Mouse (Mus musculus): ENCODE data around the gene Jag2. TPM values are rescaled to one million over a fixed set of nuclear protein-coding genes. Genes with fewer than 3 reads are reported as not detected.

Jag2 gene
- polyA plus RNA-seq, 2 experiments from 2014 or later: 1.1 to 2.0 TPM

- ATAC-seq: no peak
Measured at GRCm38 (mm10) chr12:112900641-112901040, 28.9 kb downstream of the Jag2 start.

DNA sequence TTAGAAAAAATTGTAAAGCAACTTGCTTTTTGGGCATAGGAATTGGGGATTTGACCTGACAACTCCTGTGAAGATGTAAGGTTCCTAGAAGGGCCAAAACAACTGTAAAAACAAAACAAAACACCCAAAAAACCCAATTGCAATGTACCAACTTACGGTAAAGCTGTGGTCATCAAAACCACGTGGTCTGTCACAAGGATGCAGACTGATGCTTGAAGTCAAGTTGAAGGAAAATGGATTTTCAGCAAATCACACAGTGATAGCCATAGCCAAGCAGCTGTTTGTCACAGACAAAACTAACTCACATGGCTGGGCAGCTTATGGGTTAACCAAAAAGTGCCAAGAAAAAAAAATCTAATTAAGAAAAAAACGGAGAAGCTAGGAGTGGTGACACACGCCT lies 30.6 kb downstream of the Jag2 start:
- no peak for ATAC-seq

DNA sequence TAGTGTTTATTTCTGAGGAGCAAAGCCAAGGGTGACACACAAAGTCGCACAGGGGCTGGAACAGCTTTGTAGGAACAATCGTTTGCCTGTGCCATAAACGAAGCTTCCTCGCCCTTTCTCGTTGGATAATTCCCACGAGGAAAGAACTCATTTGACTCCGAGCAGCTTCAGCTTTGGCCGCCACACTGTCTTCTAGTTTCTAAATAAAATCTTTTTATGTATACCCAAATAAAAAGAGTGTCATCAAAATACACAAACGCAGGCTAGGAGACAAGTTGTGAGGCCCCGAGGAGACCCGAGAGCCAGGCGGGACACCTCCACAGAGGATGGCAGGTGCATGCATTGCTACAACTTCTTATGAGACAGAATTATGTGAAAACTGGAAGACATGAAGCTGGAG lies 31.2 kb downstream of the Jag2 start:
- ATAC-seq: no peak

DNA sequence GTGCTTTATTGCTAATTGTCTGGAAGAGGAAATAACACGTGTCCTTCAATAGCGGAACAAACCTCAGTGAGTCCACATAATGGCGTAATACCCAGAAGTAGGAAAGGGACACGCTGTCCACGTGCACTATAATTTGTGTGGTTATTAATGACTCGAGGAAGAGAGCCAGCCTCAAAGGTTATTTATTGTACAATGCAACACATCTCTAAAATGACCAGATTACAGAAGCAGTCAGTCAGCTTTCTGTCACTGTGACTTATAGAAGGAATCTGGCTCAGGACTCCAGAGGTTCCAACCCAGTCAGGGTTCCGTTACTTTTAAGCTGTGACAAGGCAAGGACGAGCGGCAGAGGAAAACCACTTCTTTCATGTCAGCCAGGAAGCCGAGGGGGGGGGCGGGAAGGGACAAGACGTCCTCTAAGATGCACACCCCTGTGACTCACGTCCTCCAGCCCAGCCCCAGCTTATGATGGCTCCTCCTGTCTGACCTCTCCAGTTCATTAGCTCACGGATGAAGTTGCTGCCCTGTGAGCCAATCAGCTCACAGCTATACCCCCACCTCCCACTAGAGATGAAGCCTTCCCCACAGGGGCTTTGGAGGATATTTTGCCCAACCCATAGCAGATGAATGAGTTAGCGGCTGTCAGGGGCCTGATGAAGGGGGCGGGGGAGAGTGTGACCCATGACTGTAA lies 31.9 kb downstream of the Jag2 start:
- no peak for ATAC-seq

GRCm38 (mm10) chr12:112894969-112895368 lies 34.6 kb downstream of the Jag2 start:
- ATAC-seq: no peak

DNA sequence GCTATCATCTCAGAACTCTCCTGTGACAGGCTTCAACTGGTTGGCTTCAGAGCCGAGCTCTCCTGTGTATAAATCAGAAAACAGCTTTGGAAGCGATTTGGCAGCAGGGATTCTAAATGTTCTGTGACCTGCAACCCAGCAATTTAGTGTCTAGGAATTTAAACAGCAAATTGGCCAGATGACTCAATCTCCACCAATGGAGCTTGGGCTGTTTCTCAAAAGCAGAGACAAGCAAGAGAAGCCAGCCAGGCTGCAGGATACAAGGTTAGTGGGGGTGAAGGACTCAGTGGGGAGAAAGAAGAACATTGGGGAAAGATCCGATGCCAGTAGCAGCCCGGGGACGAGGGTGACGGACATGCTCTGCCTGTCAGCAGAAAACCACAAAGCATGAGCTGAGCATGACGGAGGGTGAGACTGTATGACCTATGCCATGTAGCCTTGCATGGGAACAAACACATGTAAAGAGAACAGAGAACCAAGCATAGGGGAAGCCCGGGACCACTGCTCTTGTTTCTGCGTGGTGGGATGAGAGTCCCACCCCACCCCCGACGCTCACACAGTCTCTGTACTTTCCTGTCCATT lies 35.2 kb downstream of the Jag2 start:
- ATAC-seq: no peak

GRCm38 (mm10) chr12:112885465-112885864 lies 44.1 kb downstream of the Jag2 start:
- no peak for ATAC-seq

GRCm38 (mm10) chr12:112881301-112881815 lies 48.2 kb downstream of the Jag2 start:
- ATAC-seq: no peak

DNA sequence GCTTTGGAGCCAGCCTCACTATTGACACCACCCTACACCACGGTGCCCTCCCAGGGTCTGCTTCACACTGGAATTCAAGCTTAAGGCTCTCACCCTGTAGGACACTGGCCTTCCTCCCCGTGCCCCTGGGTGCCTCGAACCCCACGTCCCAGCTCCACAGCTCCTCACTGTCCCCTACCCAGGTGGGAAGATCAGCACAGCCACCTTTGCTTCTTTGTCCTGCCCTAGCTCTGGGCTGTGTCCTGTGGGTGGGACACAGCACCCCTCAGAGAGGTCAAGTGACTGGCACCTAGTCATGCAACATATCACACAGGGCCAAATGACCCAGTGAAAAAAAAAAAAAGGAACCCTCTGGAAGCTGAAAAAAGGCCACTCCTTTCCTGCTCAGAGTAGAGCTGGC lies 48.9 kb downstream of the Jag2 start:
- no peak for ATAC-seq

DNA sequence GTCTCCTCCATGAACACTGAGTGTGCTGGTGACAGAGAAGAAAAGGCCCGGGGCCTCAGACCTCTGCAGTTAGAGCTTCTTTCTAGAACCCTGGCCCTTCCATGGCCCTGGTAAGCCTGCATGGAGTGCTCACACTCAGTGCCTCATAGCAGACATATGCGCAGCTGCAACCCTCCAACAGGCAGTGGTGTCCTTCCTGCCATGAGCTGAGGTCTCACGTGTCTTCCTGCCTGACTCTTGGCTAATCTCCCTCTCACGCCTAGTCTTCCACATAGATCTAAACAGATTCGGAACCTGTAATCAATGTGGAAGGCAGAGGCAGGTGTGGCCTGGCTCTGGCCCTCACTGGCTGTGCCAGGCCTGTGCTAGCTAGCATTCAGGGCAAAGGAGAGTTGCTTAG lies 49.8 kb downstream of the Jag2 start:
- ATAC-seq: no peak

- peak; percentile 15 for ATAC-seq
Measured at GRCm38 (mm10) chr12:112877607-112878020, 52.0 kb downstream of the Jag2 start.

- ATAC-seq: no peak
Measured at GRCm38 (mm10) chr12:112877073-112877576, 52.5 kb downstream of the Jag2 start.

- ATAC-seq: peak; percentile 52
Measured at GRCm38 (mm10) chr12:112876332-112877072, 53.1 kb downstream of the Jag2 start.

DNA sequence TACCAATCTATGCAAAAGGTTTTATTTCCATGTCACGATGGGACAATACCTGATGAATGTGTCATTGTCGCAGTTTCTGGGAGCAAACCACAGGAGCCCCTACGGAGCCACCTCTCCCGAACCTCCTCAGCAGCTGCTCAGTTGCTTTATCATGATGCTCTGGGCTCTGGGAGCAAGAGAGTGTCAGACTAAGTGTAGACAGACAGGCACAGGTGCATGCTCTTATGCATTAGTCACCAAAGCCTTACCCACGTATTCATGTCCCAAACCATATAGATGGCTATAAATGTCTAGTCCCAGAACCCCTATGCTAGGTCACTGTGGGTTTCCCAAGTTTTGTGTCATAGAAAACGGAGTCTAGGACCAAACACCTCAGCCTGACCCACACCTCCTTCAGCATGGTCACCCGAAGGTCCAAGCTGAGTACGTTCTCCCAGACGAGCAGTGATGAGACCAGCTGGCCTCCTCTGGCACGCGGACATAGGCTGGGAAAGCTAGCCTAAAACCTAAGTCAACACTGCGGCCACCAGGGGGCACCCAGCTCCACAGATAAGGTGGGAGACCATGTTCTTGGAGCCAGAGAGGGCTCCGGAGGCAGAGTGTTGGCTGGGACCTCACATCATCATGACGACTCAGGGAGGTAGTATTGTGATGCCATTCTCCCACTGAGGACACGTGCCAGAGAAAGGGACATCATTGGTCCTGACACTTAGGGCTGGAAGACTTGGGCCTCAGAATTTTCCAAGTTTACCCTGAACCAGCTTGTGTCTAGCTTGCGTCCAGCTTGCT lies 54.2 kb downstream of the Jag2 start:
- ATAC-seq: peak; percentile 50

DNA sequence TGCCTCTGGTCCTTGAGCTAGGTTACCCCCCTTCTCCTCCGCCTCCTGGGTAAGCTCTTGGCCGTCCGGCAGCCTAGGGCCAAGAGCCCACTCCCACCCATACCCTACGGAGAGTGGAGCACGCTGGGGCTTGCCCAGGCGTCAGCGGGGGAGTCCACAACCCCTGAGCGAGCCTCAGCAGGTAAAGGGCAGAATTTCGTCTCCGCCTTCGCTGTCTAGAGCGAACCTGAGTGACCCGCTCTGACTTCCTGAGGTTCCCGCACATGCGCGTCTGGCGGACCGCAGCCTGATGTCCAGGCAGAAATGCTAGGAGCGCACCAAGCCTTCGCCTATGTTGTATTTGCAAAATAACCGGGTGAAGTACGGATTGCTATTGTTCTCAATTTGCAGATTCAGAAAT lies 55.4 kb downstream of the Jag2 start:
- no peak for ATAC-seq

- ATAC-seq: peak; percentile 69
Measured at GRCm38 (mm10) chr12:112873452-112874190, 56.0 kb downstream of the Jag2 start.

DNA sequence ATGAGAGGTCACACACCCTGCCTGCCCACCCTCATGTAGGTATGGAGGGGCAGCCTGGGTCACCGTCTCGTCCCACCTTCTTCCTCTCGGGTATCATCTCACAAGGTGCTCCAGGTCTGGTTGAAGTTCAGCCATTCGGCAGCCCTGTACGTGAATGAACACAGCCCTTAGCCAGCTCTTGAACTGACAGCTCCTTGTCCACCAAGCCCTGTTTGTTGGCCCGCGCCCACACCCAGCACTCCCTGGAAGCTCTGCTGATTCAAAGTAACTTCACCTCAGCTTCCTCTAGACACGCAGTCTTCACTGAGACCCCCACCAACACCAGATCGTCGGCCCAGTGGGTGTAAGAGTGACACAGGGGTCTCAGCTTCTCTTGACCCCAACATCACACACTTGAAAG lies 56.6 kb downstream of the Jag2 start:
- no peak for ATAC-seq

DNA sequence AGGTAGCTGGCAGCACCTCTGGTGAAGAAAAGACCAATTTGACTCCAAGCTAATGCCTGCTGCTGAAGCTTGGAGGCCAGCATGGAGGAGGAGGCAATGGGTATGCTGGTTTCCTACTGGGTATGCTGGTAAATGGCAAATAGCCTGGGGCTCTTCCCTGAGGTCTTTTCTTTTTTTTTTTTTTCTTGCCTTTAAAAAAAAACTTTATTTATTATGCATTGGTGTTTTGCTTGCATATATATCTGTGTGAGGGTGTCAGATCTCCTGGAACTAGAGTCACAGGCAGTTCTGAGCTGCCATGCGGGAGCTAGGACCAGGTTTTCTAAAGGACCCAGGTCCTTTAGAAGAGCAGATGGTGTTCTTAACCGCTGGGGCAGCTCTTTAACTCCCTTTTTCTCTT lies 58.3 kb downstream of the Jag2 start:
- ATAC-seq: no peak

GRCm38 (mm10) chr12:112870775-112871174 lies 58.8 kb downstream of the Jag2 start:
- peak; percentile 20 for ATAC-seq

DNA sequence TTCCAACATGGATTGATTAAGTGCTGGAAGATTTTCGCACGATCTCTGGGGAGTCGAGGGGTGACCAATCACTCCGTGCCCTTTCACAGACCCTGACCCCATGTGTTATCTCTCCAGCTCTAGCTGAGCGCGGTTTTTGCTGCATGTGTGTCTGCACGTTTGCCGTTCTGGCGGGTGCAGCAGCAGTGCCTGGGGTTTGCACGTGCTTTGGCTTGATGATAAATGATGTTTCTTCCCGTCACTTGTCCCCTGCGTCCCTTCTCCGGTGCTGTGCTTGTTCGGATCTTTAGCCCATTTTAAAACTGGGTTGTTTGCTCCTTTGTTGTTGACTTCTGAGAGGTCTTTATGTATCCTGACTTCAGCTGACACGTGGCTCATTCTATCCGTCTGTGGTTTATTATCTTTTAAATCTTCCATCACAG lies 59.8 kb downstream of the Jag2 start:
- peak; percentile 9 for ATAC-seq

DNA sequence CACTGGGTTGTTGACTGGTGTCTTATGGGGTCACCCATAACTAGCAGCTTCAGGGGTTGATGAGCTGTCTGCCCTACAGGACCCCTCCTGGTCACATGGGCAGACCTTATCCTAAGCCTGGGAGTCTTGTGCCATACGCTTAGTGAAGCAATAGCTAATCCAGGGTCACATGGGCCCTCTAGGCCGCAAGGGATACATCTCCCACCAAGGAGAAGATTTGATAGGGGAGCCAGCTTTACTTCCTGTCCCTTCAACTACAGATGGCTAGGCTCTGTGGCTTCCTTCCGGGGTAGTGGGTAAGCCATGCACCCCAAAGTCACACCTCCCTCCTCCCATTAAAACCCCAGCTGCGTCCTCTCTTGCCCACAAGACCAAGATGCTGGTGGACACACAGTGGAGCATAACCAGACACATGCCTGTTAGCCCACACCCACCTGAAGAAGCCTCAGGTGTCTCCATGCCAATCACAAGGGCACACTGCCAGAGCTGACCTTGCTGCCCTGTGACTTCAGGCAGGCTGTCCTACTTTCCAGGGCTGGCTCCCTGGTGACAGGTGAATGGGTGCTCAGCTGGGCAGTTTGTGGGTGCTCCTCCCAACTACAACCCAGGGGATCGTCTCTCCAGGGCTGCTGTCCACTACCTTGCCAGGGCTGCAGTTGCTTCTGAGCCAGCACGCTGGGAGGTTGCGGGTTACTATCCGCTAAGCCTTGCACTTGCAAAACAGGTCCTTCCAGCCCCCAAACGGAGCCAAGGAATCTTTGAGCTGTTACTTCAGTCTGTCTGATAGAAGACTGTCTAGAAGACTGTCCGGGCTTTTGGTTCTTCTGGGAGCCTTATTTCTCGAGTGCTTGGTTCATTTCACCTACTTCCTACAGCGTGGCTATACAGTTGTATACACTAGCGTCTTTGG lies 61.1 kb downstream of the Jag2 start, which contains the start of gene Gpr132:
TSS of gene Gpr132 (minus strand) at position 51 of the 910 bp plus-strand sequence.
- peak; percentile 84 for ATAC-seq

Data from CD4-positive, CD25-positive, alpha-beta regulatory T cell, adult 4 months (primary cell).